Mouse (Mus musculus): ENCODE data around the gene Ralgapa1. TPM values are rescaled to one million over a fixed set of nuclear protein-coding genes. Genes with fewer than 3 reads are reported as not detected.

The Ralgapa1 gene
- polyA plus RNA-seq (2014; fragmentation: Illumina TruSeq; extraction: RNeasy Lipid Tissue Mini Kit (QIAGEN cat#74804); ENCODE audit: insufficient read depth, low read depth, low replicate concordance) = 9.9 TPM

GRCm38 (mm10) chr12:55820661-55821314 is at the start of gene Ralgapa1:
TSS of gene Ralgapa1 (minus strand) at chr12:55821167.

GRCm38 (mm10) chr12:55836199-55836951 is 15.4 kb upstream of the Ralgapa1 start, which contains the start of gene Brms1l:
TSS of gene Brms1l (plus strand) at chr12:55836324.

GRCm38 (mm10) chr12:55598887-55599561 is 221.9 kb downstream of the Ralgapa1 start, which contains the start of gene Insm2:
TSS of gene Insm2 (plus strand) at chr12:55599427.

GRCm38 (mm10) chr12:55565206-55565605 is 255.8 kb downstream of the Ralgapa1 start, which contains the start of gene Aldoart2:
TSS of gene Aldoart2 (plus strand) at chr12:55565239.

Other genes starting within 250 kb of the Ralgapa1 start
- gene Insm2, start 221.7 kb downstream of the Ralgapa1 start, polyA plus RNA-seq (2014; fragmentation: Illumina TruSeq; extraction: RNeasy Lipid Tissue Mini Kit (QIAGEN cat#74804); ENCODE audit: insufficient read depth, low read depth, low replicate concordance) = not detected
- 11.5 TPM for gene Brms1l, start 15.2 kb upstream of the Ralgapa1 start, polyA plus RNA-seq (2014; fragmentation: Illumina TruSeq; extraction: RNeasy Lipid Tissue Mini Kit (QIAGEN cat#74804); ENCODE audit: insufficient read depth, low read depth, low replicate concordance)

All from lung, adult 10 weeks (tissue).